10 mouse cellular contexts compared by ENCODE assay signal in the genomic region with DNA sequence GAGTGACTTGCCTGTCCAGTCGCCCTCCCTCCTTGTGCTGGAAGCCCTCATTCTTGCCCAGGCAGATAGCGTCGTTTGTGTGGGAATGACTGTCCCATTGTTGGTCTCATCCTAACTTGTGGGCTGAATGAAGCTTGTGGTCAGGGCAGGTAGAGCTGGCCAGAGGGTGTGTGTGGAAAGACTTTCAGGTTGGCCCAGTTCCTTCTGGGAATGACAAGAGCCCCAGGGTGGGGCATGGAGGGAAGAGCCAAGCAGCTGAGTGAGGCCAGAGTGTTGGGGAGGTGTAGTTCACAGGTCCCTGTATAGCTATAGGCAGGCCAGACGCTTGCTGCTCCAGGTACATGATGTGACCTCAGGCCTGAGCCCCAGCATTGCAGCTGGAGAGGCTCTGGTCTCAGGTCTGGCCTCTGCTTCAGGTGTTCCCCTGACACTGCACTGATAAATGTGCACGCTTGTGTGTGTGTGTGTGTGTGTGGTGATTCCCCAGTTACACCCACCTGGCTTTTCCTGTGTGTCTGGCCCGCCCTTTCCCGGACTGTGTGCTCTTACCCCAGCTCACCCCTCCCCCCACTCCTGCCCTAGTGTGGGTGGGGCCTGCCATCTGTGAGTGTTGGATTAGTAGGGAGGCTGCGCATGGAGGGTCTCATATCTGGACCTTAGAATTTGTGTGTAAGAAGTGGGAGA. TPM values are rescaled to one million over a fixed set of nuclear protein-coding genes. Genes with fewer than 3 reads are reported as not detected.
DNase-seq lines count a peak whose midpoint lies in the region; ATAC-seq and TF ChIP-seq lines count a peak whose summit lies in the region.
"Had no signal": no experiment of that assay in that cellular context is flagged by ENCODE, and none has a peak within 500 bp of the region (broad histone marks: within the 10 kb centered on the region; RNA-seq: fewer than 3 reads in every experiment).

No protein-coding gene starts in this region.

- 56% methylated on average over 8 of the region's 8 CpGs for WGBS in heart, embryonic 15.5 days
- 46% methylated on average over 8 of the region's 8 CpGs for WGBS in embryonic facial prominence, embryonic 15.5 days

- ATAC-seq in heart, embryonic 15.5 days (replicated peaks; ENCODE audit: insufficient number of reproducible peaks, insufficient read depth, low FRiP score, low read depth) = no peak
- no peak for ATAC-seq in embryonic facial prominence, embryonic 15.5 days (ENCODE audit: insufficient number of reproducible peaks, low FRiP score, low TSS enrichment, low read depth)

- DNase-seq in heart, adult 9 months (ENCODE audit: low spot score in 2 of 2) = no peak
- peak; percentile 54 for DNase-seq in lung, postnatal 10 days
- DNase-seq in gastrocnemius, postnatal 14 days = no peak
- no peak for DNase-seq in layer of hippocampus, postnatal 25 days (ENCODE audit: extremely low spot score in 1 of 2, low spot score in 1 of 2)
- DNase-seq in right cerebral cortex, adult 18-20 months = no peak
- DNase-seq: thymus, adult 2 months had no signal

- intact Hi-C loops in gastrocnemius, postnatal 14 days (cut with DNase I; ENCODE audit: low total_unique reads) = no loop called here

- no peak overlapping the region for H3K9ac ChIP-seq in heart, embryonic 15.5 days
- no peak overlapping the region for H3K9ac ChIP-seq in embryonic facial prominence, embryonic 15.5 days
- H3K9ac ChIP-seq: neural tube, embryonic 13.5 days had no signal

- peaks cover 28% of the 10 kb centered on the region for H3K36me3 ChIP-seq in heart, embryonic 15.5 days
- peaks cover 85% of the 10 kb centered on the region for H3K36me3 ChIP-seq in E14TG2a.4 (ENCODE audit: insufficient read depth, low read length)
- H3K36me3 ChIP-seq in embryonic facial prominence, embryonic 15.5 days = peaks cover 44% of the 10 kb centered on the region

- no peak for TF ChIP-seq CTCF in E14TG2a.4 (conservative IDR thresholded peaks at IDR 0.05; ENCODE audit: low read length)

- H3K4me3 ChIP-seq in heart, embryonic 15.5 days = no peak overlapping the region
- peak overlapping the region; percentile 71 for H3K4me3 ChIP-seq in E14TG2a.4 (replicated peaks; ENCODE audit: low read length)
- H3K4me3 ChIP-seq in embryonic facial prominence, embryonic 15.5 days (replicated peaks) = no peak overlapping the region
- H3K4me3 ChIP-seq: neural tube, embryonic 13.5 days had no signal

- peak overlapping the region; percentile 68 for H3K27ac ChIP-seq in heart, embryonic 15.5 days
- H3K27ac ChIP-seq in embryonic facial prominence, embryonic 15.5 days (replicated peaks) = 0 out of 2 replicates have a peak overlapping the region, but pooled peaks have one; percentile 44
- H3K27ac ChIP-seq: neural tube, embryonic 13.5 days had no signal

- no peaks in the 10 kb centered on the region for H3K9me3 ChIP-seq in heart, embryonic 15.5 days (replicated peaks)
- H3K9me3 ChIP-seq in E14TG2a.4 (ENCODE audit: low read length) = no peaks in the 10 kb centered on the region
- H3K9me3 ChIP-seq in embryonic facial prominence, embryonic 15.5 days (replicated peaks) = no peaks in the 10 kb centered on the region
- H3K9me3 ChIP-seq: neural tube, embryonic 13.5 days had no signal

- peaks cover 45% of the 10 kb centered on the region for H3K4me1 ChIP-seq in heart, embryonic 15.5 days (replicated peaks)
- peaks cover 98% of the 10 kb centered on the region for H3K4me1 ChIP-seq in E14TG2a.4 (replicated peaks; ENCODE audit: low read depth, low read length)
- peaks cover 52% of the 10 kb centered on the region for H3K4me1 ChIP-seq in embryonic facial prominence, embryonic 15.5 days

- no peaks in the 10 kb centered on the region for H3K27me3 ChIP-seq in heart, embryonic 15.5 days
- H3K27me3 ChIP-seq in E14TG2a.4 (ENCODE audit: insufficient read depth, low read length) = no peaks in the 10 kb centered on the region
- H3K27me3 ChIP-seq in embryonic facial prominence, embryonic 15.5 days = no peaks in the 10 kb centered on the region
- H3K27me3 ChIP-seq: neural tube, embryonic 13.5 days had no signal

- no peak overlapping the region for H3K4me2 ChIP-seq in heart, embryonic 15.5 days
- H3K4me2 ChIP-seq in embryonic facial prominence, embryonic 15.5 days (replicated peaks) = no peak overlapping the region
- H3K4me2 ChIP-seq: neural tube, embryonic 13.5 days had no signal

RNA-seq across cellular contexts. Expression of gene Pgs1, which starts 21.5 kb away (rescaled TPM):
- 21.9 and 26.8 TPM in 2 replicates for polyA plus RNA-seq in heart, embryonic 15.5 days (2015; fragmentation: Nextera tagmentation; extraction: Ambion mirVana)
- 39.9 and 41.2 TPM in 2 replicates for polyA plus RNA-seq in embryonic facial prominence, embryonic 15.5 days (2015; fragmentation: Nextera tagmentation; extraction: Ambion mirVana)
- 10 to 100 TPM; 15.6 to 17.1 TPM for total RNA-seq in gastrocnemius, postnatal 14 days (2021)
- 10 to 100 TPM; 74.2 to 75.9 TPM for total RNA-seq in layer of hippocampus, postnatal 25 days (2021)

RNA-seq across cellular contexts. Expression of gene Socs3, which starts 37.8 kb away (rescaled TPM):
- polyA plus RNA-seq in heart, embryonic 15.5 days (2015; fragmentation: Nextera tagmentation; extraction: Ambion mirVana) = 6.7 and 10.9 TPM in 2 replicates
- 20.8 and 21.2 TPM in 2 replicates for polyA plus RNA-seq in embryonic facial prominence, embryonic 15.5 days (2015; fragmentation: Nextera tagmentation; extraction: Ambion mirVana)
- 1 to 10 TPM; 2.9 to 3.7 TPM for total RNA-seq in gastrocnemius, postnatal 14 days (2021)
- 1 to 10 TPM; 1.3 to 1.8 TPM for total RNA-seq in layer of hippocampus, postnatal 25 days (2021)

Comparison
In these comparisons a context has a peak if more than half of its experiments do, and no peak if none do; other contexts are left out.
1. RNA of gene Pgs1, which starts 21.5 kb away (total RNA-seq): 74.2 to 75.9 TPM in layer of hippocampus, postnatal 25 days; 15.6 to 17.1 TPM in gastrocnemius, postnatal 14 days; every median in the first group is over 4 times any median in the second.